In the genomic region with DNA sequence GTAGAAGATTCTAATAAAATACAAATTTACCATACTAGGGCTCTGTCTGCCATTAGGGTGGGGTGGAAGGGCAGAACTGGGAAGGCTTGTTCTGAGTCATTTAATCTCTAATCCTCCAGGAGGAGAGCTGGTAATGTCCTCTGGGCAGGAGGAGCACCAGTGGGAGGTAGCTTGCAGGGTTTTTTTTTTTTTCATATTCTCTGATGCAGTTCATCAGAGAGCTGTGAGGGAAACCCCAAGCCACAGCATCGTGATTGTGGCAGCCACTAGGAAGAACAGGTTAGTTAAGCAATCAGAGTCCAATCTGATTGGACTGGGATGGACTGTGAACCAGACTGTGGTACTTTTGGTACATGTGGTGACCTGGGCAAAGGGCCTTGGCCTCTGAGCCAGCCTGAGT, we compare ENCODE assay signal across 19 mouse cellular contexts. TPM values are rescaled to one million over a fixed set of nuclear protein-coding genes. Genes with fewer than 3 reads are reported as not detected.
DNase-seq lines count a peak whose midpoint lies in the region; ATAC-seq and TF ChIP-seq lines count a peak whose summit lies in the region.
"Had no signal": no experiment of that assay in that cellular context is flagged by ENCODE, and none has a peak within 500 bp of the region (broad histone marks: within the 10 kb centered on the region; RNA-seq: fewer than 3 reads in every experiment).

No protein-coding gene starts in this region.

- H3K4me2 ChIP-seq in kidney, postnatal 0 days (ENCODE audit: low read length), result no peak overlapping the region
- H3K4me2 ChIP-seq in kidney, embryonic 16.5 days (replicated peaks; ENCODE audit: low read depth, low read length), result no peak overlapping the region
- H3K4me2 ChIP-seq: embryonic facial prominence, embryonic 12.5 days; forebrain, embryonic 12.5 days; heart, embryonic 13.5 days; hindbrain, embryonic 15.5 days had no signal

- H3K4me3 ChIP-seq in kidney, postnatal 0 days (replicated peaks; ENCODE audit: low read depth, low read length), result no peak overlapping the region
- no peak overlapping the region for H3K4me3 ChIP-seq in kidney, embryonic 16.5 days (ENCODE audit: low read length)
- H3K4me3 ChIP-seq: embryonic facial prominence, embryonic 12.5 days; forebrain, embryonic 12.5 days; heart, embryonic 13.5 days; hindbrain, embryonic 15.5 days had no signal

- WGBS in kidney, postnatal 0 days, result 85% methylated on average over 1 of the region's 1 CpGs
- WGBS in kidney, embryonic 16.5 days, result 86% methylated on average over 1 of the region's 1 CpGs

- H3K9me3 ChIP-seq in kidney, postnatal 0 days (replicated peaks; ENCODE audit: low read length), result no peaks in the 10 kb centered on the region
- H3K9me3 ChIP-seq in kidney, embryonic 16.5 days (ENCODE audit: low read length), result peaks cover 15% of the 10 kb centered on the region

- no peak overlapping the region for H3K27ac ChIP-seq in kidney, postnatal 0 days
- no peak overlapping the region for H3K27ac ChIP-seq in kidney, embryonic 16.5 days (ENCODE audit: low read length)
- H3K27ac ChIP-seq: embryonic facial prominence, embryonic 12.5 days; forebrain, embryonic 12.5 days; heart, embryonic 13.5 days; hindbrain, embryonic 15.5 days had no signal

- ATAC-seq in kidney, postnatal 0 days (replicated peaks; ENCODE audit: low FRiP score, low read depth), result no peak
- no peak for ATAC-seq in kidney, embryonic 16.5 days (ENCODE audit: low FRiP score, low TSS enrichment)
- no peak for ATAC-seq in frontal cortex, adult (ENCODE audit: low TSS enrichment)
- ATAC-seq: forebrain, embryonic 16.5 days; inflammation-experienced regulatory T-cells, adult 6 months had no signal

- DNase-seq in kidney, postnatal 0 days (ENCODE audit: low spot score), result peak; percentile 0
- DNase-seq in 416B (ENCODE audit: low read depth) (peak; percentile 75), adipocyte (ENCODE audit: low spot score) (peak; percentile 13)
- no peak for DNase-seq in Muller cell, postnatal 12 days (ENCODE audit: inconsistent ontology term)
- no peak for DNase-seq in thymus, postnatal 0 days (ENCODE audit: low spot score)
- DNase-seq: adrenal gland, postnatal 14 days; cerebellum, adult 11-12 months; cerebellum, adult 9-10 months; cerebellum, postnatal 25 days; gastrocnemius, postnatal 25 days; heart, postnatal 36 days had no signal

- H3K9ac ChIP-seq in kidney, postnatal 0 days (ENCODE audit: low read depth, low read length), result no peak overlapping the region
- H3K9ac ChIP-seq in kidney, embryonic 16.5 days (replicated peaks; ENCODE audit: low read length), result no peak overlapping the region
- H3K9ac ChIP-seq: embryonic facial prominence, embryonic 12.5 days; forebrain, embryonic 12.5 days; heart, embryonic 13.5 days; hindbrain, embryonic 15.5 days had no signal

- H3K4me1 ChIP-seq in kidney, postnatal 0 days (replicated peaks; ENCODE audit: insufficient read depth, low read length), result no peaks in the 10 kb centered on the region
- H3K4me1 ChIP-seq in kidney, embryonic 16.5 days (ENCODE audit: insufficient read depth, low read length), result no peaks in the 10 kb centered on the region
- H3K4me1 ChIP-seq: embryonic facial prominence, embryonic 12.5 days had no signal

- no peaks in the 10 kb centered on the region for H3K27me3 ChIP-seq in kidney, postnatal 0 days (ENCODE audit: insufficient read depth, low read length)
- H3K27me3 ChIP-seq in kidney, embryonic 16.5 days (ENCODE audit: insufficient read depth, low read length), result no peaks in the 10 kb centered on the region
- H3K27me3 ChIP-seq: embryonic facial prominence, embryonic 12.5 days; forebrain, embryonic 12.5 days; heart, embryonic 13.5 days; hindbrain, embryonic 15.5 days had no signal

- 0 out of 2 replicates have a peak, but pooled peaks cover 7% of the 10 kb centered on the region for H3K36me3 ChIP-seq in kidney, postnatal 0 days (ENCODE audit: insufficient read depth, low read length)
- H3K36me3 ChIP-seq in kidney, embryonic 16.5 days (ENCODE audit: insufficient read depth, low read length), result peaks cover 35% of the 10 kb centered on the region

- no peak for TF ChIP-seq CTCF in kidney, postnatal 0 days (IDR thresholded peaks at IDR 0.05; ENCODE audit: low read depth)

RNA-seq across cellular contexts. Expression of a gene that starts 31.7 kb away (rescaled TPM):
- polyA plus RNA-seq in kidney, postnatal 0 days (2015; fragmentation: Nextera tagmentation; extraction: Ambion mirVana), result 24.8 and 30.4 TPM in 2 replicates
- polyA plus RNA-seq in kidney, embryonic 16.5 days (2015; fragmentation: Nextera tagmentation; extraction: Ambion mirVana), result 26.7 and 28.5 TPM in 2 replicates
- 34.9 and 36.6 TPM in 2 replicates for polyA plus RNA-seq in thymus, postnatal 0 days (2015; fragmentation: Nextera tagmentation; extraction: Ambion mirVana)

Comparison
In these comparisons a context has a peak if more than half of its experiments do, and no peak if none do; other contexts are left out.
1. DNase-seq: peak in kidney, postnatal 0 days (single experiment), 416B (single experiment) and adipocyte (single experiment); none in Muller cell, postnatal 12 days (single experiment) and thymus, postnatal 0 days (single experiment).